Mouse (Mus musculus) CD8-positive naive resting alpha-beta T cell, adult 57 days (primary cell): ENCODE measurements around the gene Mrgprg. TPM values are rescaled to one million over a fixed set of nuclear protein-coding genes. Genes with fewer than 3 reads are reported as not detected.

Experiments used
- total RNA-seq: library from RNA; stranded (reverse); gene quantifications from one replicate; pipeline ENCODE4 v1.2.4, GENCODE M21; 2023

The Mrgprg gene
- total RNA-seq, result not detected

DNA sequence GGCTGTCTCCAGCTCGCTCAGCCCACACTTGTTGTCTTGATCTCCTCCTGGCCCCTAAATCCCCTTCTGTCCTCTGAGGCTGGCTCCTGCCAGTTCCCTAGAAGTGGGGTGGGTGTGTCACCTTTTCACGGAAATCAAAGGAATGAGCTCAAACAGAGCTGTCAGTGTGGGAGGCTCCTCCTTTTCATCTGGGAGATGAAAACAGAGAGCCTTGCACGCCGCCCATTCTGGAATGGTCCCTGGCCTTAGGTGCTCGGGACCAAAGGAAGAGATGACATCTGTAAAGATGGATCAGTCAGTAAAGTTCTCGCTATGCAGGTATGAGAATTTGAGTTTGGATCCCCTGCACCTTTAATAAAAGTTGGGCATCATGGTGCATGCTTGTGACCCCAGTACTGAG lies at the start of gene Mrgprg:
Gene Mrgprg (minus strand): TSS at position 101 of the 400 bp plus-strand sequence.

DNA sequence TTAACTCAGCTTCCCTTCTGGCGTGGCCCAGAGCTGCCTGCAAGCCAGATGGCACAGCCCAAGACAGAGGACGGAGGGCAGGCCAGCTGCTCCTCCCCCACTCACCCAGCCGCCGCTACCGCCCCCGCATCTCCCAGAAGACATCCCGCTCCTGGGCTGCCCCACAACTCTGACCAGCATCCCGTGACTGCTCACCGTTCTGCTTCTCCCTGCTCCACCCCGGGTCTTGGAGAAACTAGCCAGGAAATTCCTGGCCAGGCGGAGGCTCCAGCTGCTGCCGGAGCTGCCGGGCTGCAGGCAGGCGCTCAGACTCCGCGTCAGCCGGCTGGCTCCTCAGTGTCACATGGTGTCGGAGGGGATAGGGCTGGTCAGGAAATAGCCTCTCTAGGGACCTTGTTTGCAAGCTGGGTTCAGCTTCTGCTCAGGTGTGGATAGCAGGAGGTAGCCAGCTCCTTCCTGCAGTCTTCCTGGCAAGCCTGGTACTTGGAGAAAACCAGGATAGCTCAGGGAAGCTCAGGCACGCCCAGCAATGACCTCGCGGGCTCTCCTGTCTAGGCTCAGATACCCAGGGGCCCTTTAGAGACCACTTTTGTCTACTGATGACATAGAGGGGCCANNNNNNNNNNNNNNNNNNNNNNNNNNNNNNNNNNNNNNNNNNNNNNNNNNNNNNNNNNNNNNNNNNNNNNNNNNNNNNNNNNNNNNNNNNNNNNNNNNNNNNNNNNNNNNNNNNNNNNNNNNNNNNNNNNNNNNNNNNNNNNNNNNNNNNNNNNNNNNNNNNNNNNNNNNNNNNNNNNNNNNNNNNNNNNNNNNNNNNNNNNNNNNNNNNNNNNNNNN lies 17.4 kb upstream of the Mrgprg start, which contains the start of gene Mrgpre:
Gene Mrgpre (minus strand): TSS at position 505 of the 834 bp plus-strand sequence.

GRCm38 (mm10) chr7:143756125-143757026 lies 10.4 kb downstream of the Mrgprg start, which contains the start of gene Osbpl5:
Gene Osbpl5 (minus strand): TSS chr7:143756985.

Other genes with a start within 250 kb of the Mrgprg start
- gene Nap1l4, start 217.9 kb downstream of the Mrgprg start, total RNA-seq, result 209 TPM
- 58.8 TPM for gene Cars, start 166.9 kb downstream of the Mrgprg start, total RNA-seq
- 43.1 TPM for gene Tnfrsf26, start 138.3 kb downstream of the Mrgprg start, total RNA-seq
- 23.6 TPM for gene Tnfrsf22, start 117.3 kb downstream of the Mrgprg start, total RNA-seq
- gene Tnfrsf23, start 81.1 kb downstream of the Mrgprg start, total RNA-seq, result 2.3 TPM
- gene Osbpl5, start 10.0 kb downstream of the Mrgprg start, total RNA-seq, result 36.6 TPM
- gene Mrgpre, start 17.5 kb upstream of the Mrgprg start, total RNA-seq, result 1.0 TPM
- gene Nadsyn1, start 55.9 kb upstream of the Mrgprg start, total RNA-seq, result 13.2 TPM
- 20.1 TPM for gene Dhcr7, start 56.2 kb upstream of the Mrgprg start, total RNA-seq
- gene Gm498, start 99.8 kb upstream of the Mrgprg start, total RNA-seq, result not detected
- not detected for gene Shank2, start 234.9 kb upstream of the Mrgprg start, total RNA-seq